Mouse (Mus musculus) bone marrow, adult 2 months (tissue): Measurements from ENCODE around the gene Dgkb. TPM values are rescaled to one million over a fixed set of nuclear protein-coding genes. Genes with fewer than 3 reads are reported as not detected.

ENCODE experiments used
- H3K27ac ChIP-seq: fragments of 200-500 bp; 2 replicates; pipeline ENCODE4 v1.5.1; 2012; ENCODE audit warnings: low read depth, mild to moderate bottlenecking, control low read depth, inconsistent platforms, low read length; ENCODE audit not compliant: control insufficient read depth, poor library complexity, insufficient read depth
- H3K4me1 ChIP-seq: fragments of 200-500 bp; 2 replicates; pipeline ENCODE4 v1.6.1; 2011; ENCODE audit warnings: low read length; ENCODE audit not compliant: control insufficient read depth, insufficient read depth
- H3K4me3 ChIP-seq: fragments of 200-500 bp; replicated peaks from 2 replicates; pipeline ENCODE3; 2011; ENCODE audit warnings: mild to moderate bottlenecking, low read depth, low read length, control low read depth; ENCODE audit not compliant: control insufficient read depth
- CTCF ChIP-seq: fragments of 200-500 bp; IDR thresholded peaks from 2 replicates; pipeline ENCODE4 v1.5.1; 2011; ENCODE audit warnings: low read length, control low read depth; ENCODE audit not compliant: control insufficient read depth, insufficient read depth
- POLR2A ChIP-seq: fragments of 200-500 bp; IDR thresholded peaks from 2 replicates; pipeline ENCODE4 v1.6.1; 2011; ENCODE audit warnings: low read depth, mild to moderate bottlenecking, control low read depth, low read length, borderline replicate concordance; ENCODE audit not compliant: control insufficient read depth
- WGBS: fragments of 180-500 bp; shearing (Covaris S2); methylation state at CpG from one replicate; pipeline ENCODE4 v1.1.7; 2018; 5-methylcytosine and 5-hydroxymethylcytosine counted together
- polyA plus RNA-seq: library from polyadenylated mRNA; stranded (reverse); fragments of >200 nt; gene quantifications from 2 replicates; pipeline ENCODE4 v1.2.4, GENCODE M21; 2011; ENCODE audit warnings: low replicate concordance; ENCODE audit not compliant: missing spikeins, insufficient read depth, insufficient read length

Dgkb gene
- polyA plus RNA-seq, 1 experiment = 0.42 TPM

DNA sequence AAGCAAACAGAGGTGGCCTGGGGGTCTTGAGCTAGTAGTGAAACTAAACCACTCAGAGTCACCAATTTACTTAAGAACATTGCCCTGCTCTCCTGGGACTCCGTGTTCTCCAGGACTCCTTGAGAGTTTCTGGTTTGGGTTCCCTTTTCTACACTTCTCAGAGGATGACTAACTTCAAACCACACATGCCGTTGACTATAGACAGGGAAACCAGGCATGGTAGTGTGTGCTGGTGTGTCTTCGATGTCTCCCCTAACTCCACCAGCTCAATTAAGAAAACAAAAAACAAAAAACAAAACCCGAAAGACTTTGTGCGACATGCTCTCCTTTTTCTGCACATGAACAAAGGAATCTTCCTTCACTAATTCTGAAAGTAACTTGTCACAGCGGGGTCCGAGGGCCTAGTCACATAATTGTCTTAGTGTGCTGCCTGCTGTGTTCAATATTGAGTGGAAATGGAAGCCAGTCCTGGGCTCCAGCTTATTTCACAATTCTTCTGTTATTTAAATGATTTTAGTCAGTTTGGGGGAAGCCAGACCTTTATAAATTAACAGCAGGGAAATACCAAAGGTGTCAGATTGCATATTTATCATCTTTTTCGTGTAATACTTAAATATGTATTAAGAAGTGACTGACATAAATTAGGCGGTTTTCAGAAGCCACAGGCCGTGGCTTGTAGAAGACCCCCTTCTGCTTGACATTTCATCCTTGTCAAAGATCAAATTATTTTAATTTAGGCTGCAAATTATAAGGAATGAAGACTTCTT lies 618.0 kb downstream of the Dgkb start:
- Histone ChIP-seq H3K4me3 (no peak overlapping the region), H3K4me1 (no peaks in the 10 kb centered on the region), H3K27ac (no peak overlapping the region)
- TF ChIP-seq POLR2A = no peak
- no peak for TF ChIP-seq CTCF
- 76% methylated on average over 10 of the region's 10 CpGs for WGBS

DNA sequence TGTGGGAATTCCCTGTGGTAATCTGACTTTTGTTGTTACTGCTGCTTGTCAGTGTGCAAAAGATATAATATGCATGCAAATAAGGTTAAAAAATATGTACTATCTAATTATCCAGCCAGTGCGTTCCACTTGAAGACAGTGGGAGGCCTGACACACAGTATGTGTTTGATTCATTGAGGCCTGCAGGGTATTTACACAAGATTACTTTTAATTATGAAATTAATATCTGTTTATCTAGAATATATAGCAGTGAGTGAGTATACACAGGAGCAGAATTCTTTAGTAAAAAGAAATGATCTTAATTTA lies 618.6 kb downstream of the Dgkb start:
- no peak overlapping the region for H3K4me3 ChIP-seq
- H3K27ac ChIP-seq = no peak overlapping the region
- TF ChIP-seq CTCF = no peak
- no peak for TF ChIP-seq POLR2A
- 85% methylated on average over 1 of the region's 1 CpGs for WGBS
- H3K4me1 ChIP-seq = no peaks in the 10 kb centered on the region

DNA sequence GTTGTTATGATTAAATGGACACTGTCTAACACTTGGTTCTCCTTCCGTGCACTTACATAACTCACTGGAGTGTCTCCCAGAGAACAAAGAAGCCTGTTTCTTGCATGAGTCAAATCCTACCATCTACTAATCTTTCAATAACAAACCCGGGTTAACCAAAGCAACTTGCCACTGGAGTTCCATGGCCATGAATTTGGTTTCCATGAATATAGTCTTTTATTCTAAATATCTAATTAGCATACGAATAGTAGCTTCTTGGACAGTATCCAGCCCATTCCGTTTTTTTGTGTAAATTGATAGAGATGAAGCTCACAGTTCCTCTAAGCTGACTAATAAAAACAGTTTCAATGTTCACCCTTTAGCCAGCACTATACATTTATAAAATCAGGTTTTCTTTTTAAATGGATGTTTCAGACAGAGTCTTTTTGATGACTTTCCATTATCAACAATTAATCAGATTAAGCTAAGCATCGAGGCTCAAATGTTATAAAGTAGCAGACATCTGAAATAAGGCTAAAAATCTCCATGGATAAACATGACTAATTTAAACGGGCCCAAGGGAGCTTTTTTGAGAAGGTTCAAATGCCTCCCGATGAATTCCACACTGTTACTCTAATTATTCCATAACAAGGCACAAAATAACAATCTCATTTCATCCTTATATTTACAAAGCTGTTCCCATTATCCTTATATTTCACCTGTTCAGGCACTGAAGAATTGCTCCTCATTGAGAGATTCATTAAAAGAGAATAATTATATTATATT lies 633.0 kb downstream of the Dgkb start:
- Histone ChIP-seq H3K4me3 (no peak overlapping the region), H3K4me1 (no peaks in the 10 kb centered on the region), H3K27ac (no peak overlapping the region)
- TF ChIP-seq POLR2A (no peak), CTCF (no peak)
- 73% methylated on average over 7 of the region's 7 CpGs for WGBS

DNA sequence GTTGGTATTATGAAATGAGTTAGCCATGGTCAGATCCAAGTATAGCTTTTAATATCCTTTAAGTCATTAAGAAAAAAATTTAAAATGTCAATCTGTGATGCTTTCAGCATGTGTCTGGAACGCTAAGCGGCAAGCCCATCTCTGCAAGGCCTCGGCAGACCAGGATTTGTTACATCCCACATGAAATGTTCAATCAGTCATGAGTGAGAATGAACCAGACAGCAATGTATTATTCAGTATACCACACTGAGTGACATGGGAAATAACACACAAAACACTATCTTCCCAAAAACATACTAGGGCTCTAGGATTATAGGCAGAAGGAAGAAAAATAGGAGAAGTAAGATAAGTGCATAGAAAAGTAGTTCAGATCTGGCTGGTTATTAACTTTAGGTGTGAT lies 634.2 kb downstream of the Dgkb start:
- no peak overlapping the region for H3K27ac ChIP-seq
- H3K4me1 ChIP-seq = no peaks in the 10 kb centered on the region
- WGBS = 87% methylated on average over 3 of the region's 3 CpGs
- TF ChIP-seq CTCF (no peak), POLR2A (no peak)
- H3K4me3 ChIP-seq = no peak overlapping the region

DNA sequence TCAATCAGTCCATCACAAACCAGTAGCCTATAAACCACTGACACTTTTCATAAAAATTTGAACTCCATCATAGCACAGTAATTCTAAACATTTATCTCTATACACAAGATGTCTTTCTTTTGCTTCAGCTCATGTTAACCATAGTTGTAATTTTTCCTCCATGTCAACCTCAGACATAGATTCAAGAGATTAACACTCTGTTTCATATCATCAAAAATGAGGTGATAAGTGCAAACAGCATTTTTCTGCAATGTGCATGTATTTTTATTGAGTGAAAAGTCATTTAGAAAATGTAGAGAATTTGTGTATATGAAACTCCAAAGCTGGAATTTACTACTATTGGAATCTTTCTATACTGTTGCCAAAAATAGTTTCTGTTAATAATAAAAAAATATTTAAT lies 650.7 kb downstream of the Dgkb start:
- H3K4me3 ChIP-seq = no peak overlapping the region
- TF ChIP-seq POLR2A (no peak), CTCF (no peak)
- H3K27ac ChIP-seq = no peak overlapping the region
- no peaks in the 10 kb centered on the region for H3K4me1 ChIP-seq

DNA sequence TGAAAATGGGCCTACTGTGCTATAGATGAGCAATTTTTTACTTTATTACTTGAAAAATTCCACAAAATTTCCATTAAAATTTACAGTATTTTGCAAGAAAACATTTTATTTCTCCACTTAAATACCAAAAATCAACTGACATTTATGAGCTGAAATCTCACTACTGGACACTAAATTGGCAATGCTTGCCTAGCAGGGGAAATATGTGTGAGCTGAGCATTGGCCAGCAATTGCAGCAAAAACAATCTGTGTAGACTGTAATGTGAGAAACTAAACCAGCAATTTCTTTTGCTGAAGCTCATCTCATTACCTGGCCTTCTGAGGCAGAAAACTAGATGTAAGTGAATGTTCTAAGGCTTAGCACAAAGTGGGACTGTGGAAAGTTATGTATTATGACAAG lies 651.1 kb downstream of the Dgkb start:
- TF ChIP-seq POLR2A (no peak), CTCF (no peak)
- Histone ChIP-seq H3K4me3 (no peak overlapping the region), H3K4me1 (no peaks in the 10 kb centered on the region), H3K27ac (no peak overlapping the region)

DNA sequence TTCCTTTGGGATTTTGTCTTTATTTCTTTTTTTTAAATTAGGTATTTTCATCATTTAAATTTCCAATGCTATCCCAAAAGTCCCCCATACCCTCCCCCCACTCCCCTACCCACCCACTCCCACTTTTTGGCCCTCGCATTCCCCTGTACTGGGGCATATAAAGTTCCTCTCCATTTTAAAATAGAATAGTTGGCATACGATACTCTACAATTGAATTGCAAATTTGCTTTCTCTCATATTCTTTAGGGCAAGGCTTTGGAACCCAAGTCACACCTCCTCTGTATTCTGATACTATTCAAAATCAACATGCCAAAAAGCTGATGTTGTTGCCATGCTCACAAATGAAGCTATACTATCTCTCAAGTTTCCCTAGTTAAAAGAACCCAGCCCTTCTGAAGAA lies 679.7 kb downstream of the Dgkb start:
- TF ChIP-seq POLR2A = no peak
- TF ChIP-seq CTCF = no peak
- 80% methylated on average over 2 of the region's 2 CpGs for WGBS
- no peaks in the 10 kb centered on the region for H3K4me1 ChIP-seq
- H3K4me3 ChIP-seq = no peak overlapping the region
- H3K27ac ChIP-seq = no peak overlapping the region

DNA sequence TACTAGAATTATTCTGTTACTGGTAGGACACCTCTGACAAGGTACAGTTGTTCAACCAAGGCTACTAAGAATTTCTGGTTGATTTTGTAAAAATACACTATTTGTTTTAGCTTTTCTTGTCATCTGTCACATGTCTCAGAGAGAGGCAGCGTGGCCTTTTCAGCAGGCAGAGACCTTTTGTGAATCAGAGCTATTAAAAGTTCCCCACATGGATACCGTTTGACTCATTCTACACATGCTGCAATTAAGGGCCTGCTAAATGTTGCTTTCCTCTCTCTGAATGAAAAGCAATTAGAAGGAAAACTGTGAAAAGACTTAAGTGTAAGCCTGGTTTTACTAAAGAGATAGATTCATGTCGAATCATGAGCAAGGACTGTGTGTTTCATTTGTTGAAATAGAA lies 683.4 kb downstream of the Dgkb start:
- TF ChIP-seq CTCF (no peak), POLR2A (no peak)
- Histone ChIP-seq H3K4me3 (no peak overlapping the region), H3K27ac (no peak overlapping the region), H3K4me1 (no peaks in the 10 kb centered on the region)
- 69% methylated on average over 3 of the region's 3 CpGs for WGBS
